Mouse (Mus musculus) right cerebral cortex, postnatal 25 days (tissue): ENCODE measurements around the gene Misp.

Experiments used
- DNase-seq: peaks from one replicate; pipeline ENCODE4 v3.0.0; 2022

Gene Misp

GRCm38 (mm10) chr10:79879527-79879926, 58.7 kb downstream of the Misp start:
- no peak for DNase-seq
